Mouse (Mus musculus) cerebellum, adult (tissue): ENCODE measurements around the gene Lcp2.
"Not testable (repeated sequence)": the region's sequence is repeated elsewhere in the genome, so short reads cannot be mapped to it uniquely, and the experiment has no call there.

Source experiments
- ATAC-seq: cut with Nextera tagmentation; 2 replicates; pipeline ENCODE4 v1.9.2; 2017; ENCODE audit warnings: mild to moderate bottlenecking, moderate library complexity, mixed read lengths; ENCODE audit not compliant: insufficient number of reproducible peaks, low FRiP score, low TSS enrichment

Lcp2 gene

GRCm38 (mm10) chr11:34083795-34084194 is 37.1 kb downstream of the Lcp2 start:
- ATAC-seq = no peak

GRCm38 (mm10) chr11:34084639-34085038 is 37.9 kb downstream of the Lcp2 start:
- no peak for ATAC-seq

GRCm38 (mm10) chr11:34086164-34086751 is 39.5 kb downstream of the Lcp2 start:
- no peak for ATAC-seq

GRCm38 (mm10) chr11:34087064-34087463 is 40.3 kb downstream of the Lcp2 start:
- no peak for ATAC-seq

GRCm38 (mm10) chr11:34098422-34098821 is 51.7 kb downstream of the Lcp2 start, which contains the start of gene 4930469K13Rik:
Gene 4930469K13Rik, minus strand, starts transcription at chr11:34098554.
- no peak for ATAC-seq

GRCm38 (mm10) chr11:34101827-34102226 is 55.1 kb downstream of the Lcp2 start:
- no peak for ATAC-seq

GRCm38 (mm10) chr11:34104919-34105318 is 58.2 kb downstream of the Lcp2 start:
- no peak for ATAC-seq

GRCm38 (mm10) chr11:34109260-34109659 is 62.5 kb downstream of the Lcp2 start:
- no peak for ATAC-seq

GRCm38 (mm10) chr11:34111940-34112339 is 65.2 kb downstream of the Lcp2 start:
- ATAC-seq = no peak

- peak; percentile 52; the same call in 1 of the 2 replicates for ATAC-seq
Observed at GRCm38 (mm10) chr11:34112781-34113380, 66.2 kb downstream of the Lcp2 start.

GRCm38 (mm10) chr11:34113760-34114159 is 67.0 kb downstream of the Lcp2 start:
- no peak for ATAC-seq

- no peak for ATAC-seq
Observed at GRCm38 (mm10) chr11:34116572-34117135, 69.9 kb downstream of the Lcp2 start.

- no peak for ATAC-seq
Observed at GRCm38 (mm10) chr11:34117581-34117980, 70.9 kb downstream of the Lcp2 start.

GRCm38 (mm10) chr11:34118319-34118718 is 71.6 kb downstream of the Lcp2 start:
- no peak for ATAC-seq

GRCm38 (mm10) chr11:34123147-34123546 is 76.4 kb downstream of the Lcp2 start:
- no peak for ATAC-seq

- no peak for ATAC-seq
Observed at GRCm38 (mm10) chr11:34124852-34125251, 78.1 kb downstream of the Lcp2 start.

GRCm38 (mm10) chr11:34125727-34126126 is 79.0 kb downstream of the Lcp2 start:
- ATAC-seq = not testable (repeated sequence)

GRCm38 (mm10) chr11:34128412-34128811 is 81.7 kb downstream of the Lcp2 start:
- ATAC-seq = no peak

GRCm38 (mm10) chr11:34139296-34139695 is 92.6 kb downstream of the Lcp2 start:
- no peak for ATAC-seq
